Mouse (Mus musculus): ENCODE data around the gene Slc13a4.

Slc13a4 gene

DNA sequence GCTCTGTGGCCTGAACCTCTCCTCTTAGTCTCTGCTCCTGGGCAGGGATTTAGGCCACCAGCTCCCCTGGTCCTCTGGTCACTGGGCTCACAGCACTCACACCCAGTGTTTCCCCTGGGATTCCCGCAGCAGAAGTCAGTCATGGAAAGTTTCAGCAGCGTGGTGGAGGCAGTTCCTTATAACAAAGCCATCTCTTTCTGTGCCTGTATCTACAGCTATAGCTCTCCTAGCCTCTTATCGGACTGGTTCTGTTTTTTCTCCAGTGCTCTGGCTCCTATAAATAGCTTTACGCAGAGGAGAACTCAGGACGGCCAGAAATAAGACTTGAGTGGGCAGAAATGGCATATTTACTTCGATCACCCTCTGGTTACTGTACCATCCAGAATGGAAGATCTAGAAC is 9.6 kb downstream of the Slc13a4 start:
- no peak for DNase-seq

DNA sequence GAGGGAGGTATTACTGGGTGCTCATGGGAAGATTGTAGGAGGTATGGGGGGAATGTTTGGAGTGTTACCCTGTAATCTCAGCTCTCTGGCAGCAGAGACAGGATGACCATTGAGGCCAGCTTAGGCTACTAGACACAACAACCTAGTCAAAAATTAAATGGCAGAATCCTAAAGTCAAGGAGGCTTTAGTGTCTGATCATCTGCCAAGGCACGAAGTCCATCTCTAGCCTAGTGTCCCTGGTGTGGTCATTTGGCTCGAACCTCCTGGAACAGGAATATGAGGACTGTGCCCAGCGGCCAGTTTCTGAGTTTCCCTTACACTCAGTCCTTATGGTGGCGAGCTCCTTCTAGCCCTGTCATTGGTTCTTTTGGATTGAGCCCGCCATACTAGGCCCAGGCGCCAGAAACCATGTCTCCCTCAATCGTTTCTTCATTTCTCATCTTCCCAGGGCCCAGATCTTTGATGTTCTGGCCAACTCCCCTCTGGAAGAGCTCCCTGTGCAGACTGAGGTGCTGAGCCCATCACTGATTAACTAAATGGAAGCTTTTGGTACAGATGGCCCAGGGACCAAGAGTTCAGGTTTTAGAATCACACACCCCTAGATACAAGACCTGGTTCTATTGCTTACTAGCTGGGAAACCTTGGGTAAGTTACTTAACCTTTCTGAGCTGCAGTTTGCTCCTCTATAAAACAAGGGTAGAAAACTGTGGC is 10.3 kb downstream of the Slc13a4 start:
- no peak for DNase-seq

DNA sequence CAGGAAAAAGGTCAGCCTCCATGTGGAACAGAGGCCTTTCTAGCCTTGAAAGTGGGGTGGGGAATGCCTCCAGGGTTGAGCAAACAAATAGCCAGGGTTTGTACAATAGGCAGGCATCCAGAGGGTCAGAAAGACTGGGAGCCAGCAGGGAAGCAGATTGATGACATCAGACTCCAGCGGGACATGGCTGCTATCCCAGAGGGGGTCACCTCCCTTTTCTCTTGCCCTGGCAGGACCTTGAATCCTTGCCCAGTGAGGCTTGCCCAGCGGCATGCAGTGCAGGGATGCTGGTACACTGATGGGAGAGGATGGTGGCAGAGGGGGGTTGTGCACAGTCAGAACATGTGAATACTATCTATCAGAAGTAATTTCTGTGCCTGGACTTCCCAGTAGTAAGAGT is 10.9 kb downstream of the Slc13a4 start:
- no peak for DNase-seq

- DNase-seq, result no peak
Observed at GRCm38 (mm10) chr6:35294964-35295363, 13.0 kb downstream of the Slc13a4 start.

- DNase-seq, result no peak
Observed at GRCm38 (mm10) chr6:35289676-35290075, 18.3 kb downstream of the Slc13a4 start.

- no peak for DNase-seq
Observed at GRCm38 (mm10) chr6:35288920-35289319, 19.0 kb downstream of the Slc13a4 start.

DNA sequence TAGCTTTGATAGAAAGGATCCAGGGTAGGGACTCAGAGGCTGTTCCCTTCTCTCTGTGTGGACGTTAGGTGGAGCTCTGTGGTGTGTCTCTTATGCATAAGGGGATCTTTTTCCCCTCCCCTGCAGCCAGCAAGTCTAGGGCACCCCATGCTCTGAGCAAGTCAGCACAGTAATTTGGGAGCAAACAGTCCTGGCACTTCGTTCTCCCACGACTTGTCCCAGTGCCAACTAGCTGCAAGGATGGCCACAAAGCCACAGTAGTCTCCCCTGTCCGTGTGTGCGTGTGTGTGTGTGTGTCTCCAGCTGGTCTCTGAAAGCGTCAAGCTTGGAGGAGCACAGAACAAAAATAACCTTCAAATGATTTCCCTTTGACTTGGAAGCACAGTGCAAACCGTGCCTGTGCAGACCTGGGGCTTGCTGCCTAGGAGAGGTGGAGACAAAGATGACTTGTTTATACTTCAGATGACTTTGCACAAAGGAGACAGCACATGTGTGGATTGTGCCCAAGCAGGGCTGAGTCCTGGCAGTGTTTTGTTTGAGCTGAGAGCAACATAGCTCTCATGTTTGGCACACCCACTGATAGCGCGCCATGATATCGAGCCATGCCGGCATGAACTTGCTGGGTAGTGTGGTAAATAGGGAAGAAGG is 19.7 kb downstream of the Slc13a4 start:
- DNase-seq, result no peak

- DNase-seq, result no peak
Observed at GRCm38 (mm10) chr6:35279306-35279705, 28.6 kb downstream of the Slc13a4 start.

- no peak for DNase-seq
Observed at GRCm38 (mm10) chr6:35277903-35278587, 29.9 kb downstream of the Slc13a4 start.

DNA sequence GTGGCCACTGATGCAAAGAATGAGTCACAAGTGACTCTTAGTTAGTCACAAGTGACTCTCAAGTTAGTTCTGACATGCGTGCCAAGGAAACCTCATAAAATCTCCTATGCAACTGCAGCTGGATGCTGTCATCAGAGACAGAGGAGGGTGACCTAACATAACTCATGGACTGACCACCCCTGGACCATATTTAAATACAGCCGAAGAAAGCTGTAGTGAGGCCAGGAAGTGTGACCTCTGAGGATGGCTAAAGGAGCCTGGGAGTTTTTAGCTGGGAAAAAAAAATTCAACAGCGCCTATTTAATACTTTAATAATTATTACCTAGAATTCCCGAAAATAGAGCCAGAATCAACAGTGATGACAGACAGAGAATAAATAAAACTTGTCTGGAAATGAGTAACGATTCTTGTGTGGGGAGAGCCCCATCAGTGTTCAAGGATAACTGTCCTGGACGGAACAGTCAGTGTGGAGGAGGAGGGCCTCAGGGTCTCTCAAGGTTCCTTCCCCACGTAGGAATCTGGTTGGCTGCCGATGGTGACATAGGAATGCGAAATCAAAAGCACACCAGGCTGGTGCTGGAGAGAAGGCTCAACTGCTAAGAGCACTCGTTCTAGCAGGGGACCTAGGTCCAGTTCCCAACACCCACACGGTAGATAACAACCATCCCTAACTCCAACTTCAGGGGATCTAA is 34.4 kb downstream of the Slc13a4 start:
- no peak for DNase-seq

- DNase-seq, result no peak
Observed at GRCm38 (mm10) chr6:35271868-35272765, 35.8 kb downstream of the Slc13a4 start.

GRCm38 (mm10) chr6:35271094-35271855 is 36.7 kb downstream of the Slc13a4 start:
- no peak for DNase-seq

DNA sequence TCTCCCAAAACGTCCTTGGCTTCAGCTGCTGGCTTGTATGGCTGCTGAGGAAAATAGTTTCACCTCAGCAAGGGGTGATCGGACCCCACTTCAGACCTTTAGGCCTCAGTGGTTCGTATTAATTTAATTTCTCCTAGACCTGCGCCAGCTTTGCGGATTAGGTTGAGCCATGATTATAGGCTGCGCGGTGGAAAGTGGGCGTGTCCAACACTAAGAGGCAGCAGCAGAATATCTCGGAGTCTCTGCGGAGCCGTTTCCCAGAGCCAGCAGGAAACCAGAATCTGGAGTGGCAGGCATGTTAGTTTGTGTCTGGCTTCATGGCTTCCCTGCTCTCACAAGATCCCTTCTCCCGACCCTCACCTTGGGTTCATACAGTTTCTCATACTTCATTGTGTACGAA is 38.3 kb downstream of the Slc13a4 start:
- no peak for DNase-seq

- DNase-seq, result no peak
Observed at GRCm38 (mm10) chr6:35268711-35269110, 39.2 kb downstream of the Slc13a4 start.

GRCm38 (mm10) chr6:35265580-35266278 is 42.2 kb downstream of the Slc13a4 start:
- DNase-seq, result no peak

- DNase-seq, result no peak
Observed at GRCm38 (mm10) chr6:35260531-35260930, 47.4 kb downstream of the Slc13a4 start.

DNA sequence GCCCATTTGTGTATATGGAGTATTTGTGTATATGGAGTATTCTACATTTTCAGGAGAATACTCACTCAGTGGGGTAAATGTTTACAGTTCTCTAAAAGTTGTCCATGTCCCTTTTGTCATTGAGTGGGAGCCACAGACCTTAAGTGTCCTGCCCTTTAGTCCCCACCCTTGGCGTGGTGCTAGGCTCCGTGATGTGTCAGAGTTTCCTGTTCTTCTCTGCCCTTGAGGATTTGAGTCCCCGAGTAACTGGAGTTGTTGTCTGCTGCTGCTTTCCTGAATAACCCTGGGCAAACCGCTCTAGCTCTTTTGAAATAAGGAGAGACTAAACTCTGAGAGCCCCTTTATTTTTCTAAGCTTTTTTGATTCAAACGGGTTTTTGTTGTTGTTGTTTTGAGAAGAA is 48.4 kb downstream of the Slc13a4 start:
- no peak for DNase-seq

DNA sequence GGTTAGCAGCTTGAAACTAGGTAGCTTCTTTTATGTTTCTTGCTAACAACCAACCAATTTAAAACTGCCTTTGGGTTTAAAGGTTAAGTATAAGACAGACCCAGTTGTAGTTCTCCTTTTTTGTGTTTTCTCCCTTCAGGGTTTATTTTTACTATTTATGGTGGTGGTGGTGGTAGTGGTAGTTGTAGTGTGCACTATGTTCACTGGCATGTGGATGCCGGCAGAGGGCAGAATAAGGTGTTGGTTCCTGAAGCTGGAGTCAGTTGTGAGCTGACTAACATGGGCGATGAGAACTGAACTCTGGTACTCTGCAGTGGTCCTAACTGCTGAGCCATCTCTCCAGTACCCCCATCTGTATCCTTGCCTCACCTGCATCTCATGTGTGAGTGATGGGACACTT is 49.0 kb downstream of the Slc13a4 start:
- no peak for DNase-seq

- DNase-seq, result no peak
Observed at GRCm38 (mm10) chr6:35257626-35258190, 50.2 kb downstream of the Slc13a4 start.

DNA sequence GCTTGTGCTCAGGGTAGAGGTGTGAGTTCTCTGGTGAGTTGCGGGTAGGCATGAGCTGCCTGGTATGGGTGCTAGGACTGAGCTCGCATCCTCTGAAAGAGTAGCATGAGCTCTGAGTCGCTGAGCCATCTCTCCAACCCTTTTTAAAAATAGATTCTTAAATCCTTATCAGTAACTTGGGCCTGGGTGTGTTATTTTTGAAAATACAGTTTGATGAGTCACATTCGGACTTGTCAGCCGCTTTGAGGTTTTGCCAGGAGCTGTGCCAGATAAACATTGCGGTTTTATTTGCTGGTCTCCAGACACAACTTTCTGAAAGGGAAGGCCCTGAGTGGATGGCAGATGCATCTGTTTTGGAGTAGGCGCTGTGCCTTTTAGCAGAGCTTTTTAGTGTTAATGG is 51.2 kb downstream of the Slc13a4 start:
- no peak for DNase-seq

DNA sequence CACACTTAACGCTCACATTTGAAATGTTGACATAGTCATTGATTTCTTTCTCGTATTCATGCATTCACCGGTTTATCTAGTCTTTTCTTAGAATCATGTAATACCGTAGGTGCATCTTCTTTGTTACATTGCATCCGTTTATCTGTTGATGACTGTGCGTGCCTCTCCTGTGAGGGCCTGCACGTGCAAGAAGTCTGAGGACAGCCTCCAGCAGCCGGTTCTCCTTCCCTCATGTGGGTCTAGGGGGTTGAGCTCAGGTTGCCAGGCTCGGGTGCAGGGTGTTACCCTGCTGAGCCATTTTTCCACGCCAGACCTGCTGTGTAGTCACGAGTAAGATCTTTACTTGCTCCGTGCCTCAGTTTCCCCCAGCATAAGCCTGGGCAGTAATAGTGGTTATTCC is 52.9 kb downstream of the Slc13a4 start:
- DNase-seq, result no peak

Measured in thymus, postnatal 36 days (tissue).